Mouse (Mus musculus): ENCODE measurements around the gene Trpm6.

The Trpm6 gene

GRCm38 (mm10) chr19:18888491-18889116, 138.8 kb downstream of the Trpm6 start:
- DNase-seq (ENCODE audit: extremely low spot score, low spot score), result no peak

DNA sequence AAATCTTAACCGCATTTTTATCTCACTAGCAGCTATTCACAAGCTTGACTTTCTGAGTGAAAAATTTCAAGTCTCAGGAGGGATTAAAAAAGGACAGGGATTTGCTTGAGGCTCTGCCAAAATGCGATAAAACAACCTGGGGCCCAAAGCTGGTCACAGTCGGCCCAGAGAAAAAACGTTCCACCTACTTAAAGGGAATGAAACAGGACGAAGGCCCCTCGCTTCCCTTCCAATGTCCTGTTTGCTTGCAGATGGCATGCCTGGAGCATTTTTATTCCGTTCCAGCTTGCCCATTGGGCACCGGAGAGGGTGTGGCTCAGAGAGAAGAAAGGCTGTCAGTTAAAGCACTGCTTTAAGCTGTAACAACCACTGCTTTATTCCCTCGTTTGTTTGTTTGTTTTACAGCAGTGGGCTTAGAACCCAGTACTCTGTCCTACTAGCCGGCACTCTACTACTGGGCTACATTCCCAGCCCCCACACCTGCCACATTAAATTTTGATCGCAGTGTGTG, 139.4 kb downstream of the Trpm6 start:
- no peak for DNase-seq (ENCODE audit: extremely low spot score, low spot score)

DNA sequence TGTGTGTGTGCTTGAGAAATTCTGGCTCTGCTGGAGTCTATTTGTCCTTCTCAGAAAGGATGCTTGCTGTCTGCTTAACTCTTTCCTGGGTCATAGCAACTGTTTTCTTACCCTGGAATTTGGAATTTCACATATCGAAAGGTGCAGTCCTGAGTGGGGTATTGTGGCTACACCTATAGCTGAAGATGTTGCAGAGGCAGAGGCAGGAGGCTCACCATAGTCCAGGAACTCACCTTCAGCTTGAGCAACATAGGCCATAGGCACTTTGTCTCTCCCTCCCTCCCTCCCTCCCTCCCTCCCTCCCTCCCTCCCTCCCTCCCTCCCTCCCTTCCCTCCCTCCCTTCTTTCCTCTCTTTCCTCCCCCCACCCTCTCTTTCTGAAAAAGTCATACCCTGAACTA, 139.8 kb downstream of the Trpm6 start:
- no peak for DNase-seq (ENCODE audit: extremely low spot score, low spot score)

GRCm38 (mm10) chr19:18890216-18890615, 140.4 kb downstream of the Trpm6 start:
- no peak for DNase-seq (ENCODE audit: extremely low spot score, low spot score)

GRCm38 (mm10) chr19:18898238-18898637, 148.5 kb downstream of the Trpm6 start:
- no peak for DNase-seq (ENCODE audit: extremely low spot score, low spot score)

DNA sequence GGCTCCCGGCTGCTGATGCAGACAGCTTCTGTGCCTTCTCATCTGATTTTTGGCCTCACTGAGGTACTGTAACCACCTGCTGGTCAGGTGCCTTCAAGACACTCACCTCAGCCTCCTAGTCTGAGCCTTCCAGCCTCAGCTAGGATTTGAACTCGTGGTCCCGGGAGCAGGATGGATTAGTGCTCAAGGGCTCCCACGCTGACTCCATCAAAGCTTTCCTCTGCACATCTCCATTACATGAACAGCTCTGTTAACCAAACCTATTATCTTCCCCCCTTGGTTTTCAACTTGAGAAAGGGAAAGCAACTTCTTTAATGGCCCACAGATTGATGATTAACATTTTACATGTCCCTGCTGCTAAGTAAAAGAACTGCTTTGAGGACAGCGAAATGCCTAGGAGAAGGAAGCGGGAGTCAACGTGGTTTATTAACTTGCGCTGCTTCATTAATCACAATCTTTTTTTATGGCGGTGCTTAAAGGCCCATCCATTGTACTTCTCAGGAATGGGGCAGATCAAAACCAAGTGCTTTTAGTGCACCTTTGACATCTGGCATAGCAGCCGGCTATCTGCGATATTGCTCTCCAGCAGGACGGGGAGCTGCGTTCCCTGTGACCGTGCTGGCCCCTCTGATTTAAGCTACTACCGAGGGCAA, 152.4 kb downstream of the Trpm6 start:
- DNase-seq (ENCODE audit: extremely low spot score, low spot score), result no peak

- no peak for DNase-seq (ENCODE audit: extremely low spot score, low spot score)
Observed at GRCm38 (mm10) chr19:18902694-18903067, 152.9 kb downstream of the Trpm6 start.

GRCm38 (mm10) chr19:18905511-18905910, 155.7 kb downstream of the Trpm6 start:
- DNase-seq (ENCODE audit: extremely low spot score, low spot score), result no peak

DNA sequence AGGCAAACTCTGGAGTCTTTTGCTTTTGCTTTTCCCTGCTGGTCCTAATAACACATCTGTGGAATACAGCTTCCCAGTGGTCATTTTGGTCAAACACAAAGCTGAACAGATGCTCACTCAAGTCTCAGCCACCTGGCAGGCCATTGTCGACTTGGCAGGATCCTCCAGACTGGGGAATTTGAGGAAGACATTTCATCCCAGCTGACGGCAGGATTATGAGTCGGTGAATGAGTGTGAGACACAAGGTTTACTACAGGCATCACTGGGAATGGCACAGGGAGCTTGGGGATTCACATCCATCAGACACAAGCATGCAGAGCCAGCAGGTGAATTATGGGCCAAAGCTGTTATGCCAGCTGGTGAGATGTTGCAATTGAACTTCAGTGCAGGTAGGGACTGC, 159.9 kb downstream of the Trpm6 start:
- no peak for DNase-seq (ENCODE audit: extremely low spot score, low spot score)

DNA sequence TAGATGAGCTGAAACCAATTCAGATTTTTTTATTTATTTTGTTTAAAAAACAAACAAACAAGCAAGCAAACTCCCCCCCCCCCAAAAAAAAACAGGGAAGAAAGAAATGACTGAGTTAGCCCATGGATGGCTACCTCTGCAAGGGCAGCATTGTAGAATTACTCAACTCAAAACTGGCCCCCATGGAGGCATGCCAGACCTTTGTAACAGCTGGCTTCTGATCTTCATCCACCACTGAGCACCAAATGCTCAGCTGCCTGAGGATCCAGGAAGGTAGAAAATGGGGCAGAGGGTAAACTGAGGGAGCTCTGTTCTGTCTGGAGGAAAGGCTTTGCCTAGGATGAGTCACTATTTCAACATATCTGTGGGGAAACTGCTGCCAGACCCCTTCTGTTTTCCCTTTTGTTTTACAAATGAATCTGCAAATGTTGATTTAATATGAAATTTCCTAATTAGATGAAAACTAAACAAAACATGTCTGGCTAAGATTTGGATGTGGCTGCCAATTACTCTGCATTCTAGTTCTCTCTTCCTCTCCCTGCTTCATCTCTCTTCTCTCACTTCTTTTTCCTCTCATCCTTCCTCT, 162.1 kb downstream of the Trpm6 start:
- DNase-seq (ENCODE audit: extremely low spot score, low spot score), result no peak

DNA sequence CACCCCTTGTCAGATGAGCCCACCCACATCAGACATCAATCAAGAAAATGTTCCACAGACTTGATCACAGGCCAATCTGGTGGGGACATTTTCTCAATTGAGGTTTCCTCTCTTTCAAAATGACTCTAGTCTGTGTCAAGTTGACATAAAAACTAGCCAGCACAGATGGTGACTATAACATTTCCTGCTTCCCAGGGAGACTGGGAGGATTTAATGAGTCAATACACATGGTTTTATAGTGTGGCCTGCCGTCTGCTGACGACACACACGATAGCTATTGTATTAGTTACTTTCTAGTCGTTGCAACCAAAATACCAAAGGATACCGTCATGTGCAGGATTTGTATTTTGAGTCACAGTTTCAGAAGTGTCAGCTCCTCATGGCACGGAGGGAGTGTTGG, 191.6 kb downstream of the Trpm6 start:
- no peak for DNase-seq (ENCODE audit: extremely low spot score, low spot score)
